Mouse (Mus musculus) CH12.LX (cell line): ENCODE results near the gene Atp11b. TPM values are rescaled to one million over a fixed set of nuclear protein-coding genes. Genes with fewer than 3 reads are reported as not detected.

ENCODE experiments used
- DNase-seq: peaks from one replicate; pipeline ENCODE4 v3.0.0-alpha.2; 2013; ENCODE audit errors: extremely low read depth
- H3K27ac ChIP-seq: 2 replicates; pipeline ENCODE4 v1.5.1; 2012; ENCODE audit warnings: low read depth, mild to moderate bottlenecking, control low read depth, moderate library complexity; ENCODE audit not compliant: insufficient read depth
- H3K27me3 ChIP-seq: replicated peaks from 2 replicates; pipeline ENCODE3; 2012; ENCODE audit warnings: inconsistent platforms
- H3K36me3 ChIP-seq, 2 experiments: replicated peaks in 1 of 2; 2 replicates each; pipeline versions ENCODE3 to v1.6.1; 2012; ENCODE audit warnings: inconsistent platforms in 1 of 2, low read length in 1 of 2, mild to moderate bottlenecking in 1 of 2, mixed read lengths in 1 of 2, moderate library complexity in 1 of 2; ENCODE audit not compliant: control insufficient read depth in 1 of 2, insufficient read depth in 1 of 2
- H3K4me1 ChIP-seq, 2 experiments: 2 replicates each; pipeline ENCODE4 v1.6.1; 2012; ENCODE audit warnings: inconsistent platforms in 1 of 2, moderate library complexity in 1 of 2; ENCODE audit not compliant: insufficient read depth in 2 of 2, control insufficient read depth in 1 of 2
- H3K4me2 ChIP-seq: 2 replicates; pipeline ENCODE4 v1.6.1; 2012; ENCODE audit warnings: low read depth, mild to moderate bottlenecking, control low read depth; ENCODE audit not compliant: poor library complexity, insufficient read depth, severe bottlenecking
- H3K4me3 ChIP-seq, 3 experiments: fragments of 150-350 bp in 1 of 3; sonication (generic) in 1 of 3; replicated peaks in 1 of 3; 2 replicates each; pipeline versions ENCODE3 to v1.5.1; 2011 to 2012; ENCODE audit warnings: low read depth in 2 of 3, low read length in 2 of 3, mild to moderate bottlenecking in 2 of 3, moderate library complexity in 2 of 3, control low read depth in 1 of 3, improper control_type of control experiment in 1 of 3, inconsistent platforms in 1 of 3, mixed read lengths in 1 of 3; ENCODE audit not compliant: poor library complexity in 1 of 3
- H3K79me2 ChIP-seq: replicated peaks from 2 replicates; pipeline ENCODE4 v1.6.1; 2012; ENCODE audit warnings: mild to moderate bottlenecking, moderate library complexity; ENCODE audit not compliant: control insufficient read depth, poor library complexity, insufficient read depth, severe bottlenecking; ENCODE audit errors: extremely low read depth
- H3K9ac ChIP-seq: 2 replicates; pipeline ENCODE4 v1.6.1; 2012; ENCODE audit warnings: low read depth, mild to moderate bottlenecking, control low read depth, moderate library complexity; ENCODE audit not compliant: insufficient read depth
- H3K9me3 ChIP-seq: replicated peaks from 2 replicates; pipeline ENCODE3; 2012; ENCODE audit warnings: low read length, inconsistent platforms, mixed read lengths
- BHLHE40 ChIP-seq: IDR thresholded peaks from 2 replicates; pipeline ENCODE4 v1.6.1; 2011; ENCODE audit warnings: mild to moderate bottlenecking, low read depth, low read length, improper control_type of control experiment
- CHD1 ChIP-seq: IDR thresholded peaks from 2 replicates; pipeline ENCODE4 v1.6.1; 2012; ENCODE audit warnings: low read depth, low read length, improper control_type of control experiment, inconsistent platforms
- CTCF ChIP-seq, 2 experiments: IDR thresholded peaks in 1 of 2; conservative IDR thresholded peaks in 1 of 2; 2 replicates each; pipeline ENCODE4 v1.5.1; 2011 to 2012; ENCODE audit warnings: low read depth in 2 of 2, low read length in 2 of 2, improper control_type of control experiment in 1 of 2, inconsistent platforms in 1 of 2, mild to moderate bottlenecking in 1 of 2, moderate library complexity in 1 of 2
- E2F4 ChIP-seq: IDR thresholded peaks from 2 replicates; pipeline ENCODE4 v1.6.1; 2011; ENCODE audit warnings: low read depth, low read length, improper control_type of control experiment; ENCODE audit not compliant: insufficient replicate concordance
- ELF1 ChIP-seq: IDR thresholded peaks from 2 replicates; pipeline ENCODE4 v1.6.1; 2014; ENCODE audit warnings: low read depth, mild to moderate bottlenecking, inconsistent platforms, low read length, improper control_type of control experiment
- EP300 ChIP-seq: IDR thresholded peaks from 2 replicates; pipeline ENCODE4 v1.6.1; 2011; ENCODE audit warnings: low read length, improper control_type of control experiment
- GABPA ChIP-seq: IDR thresholded peaks from 2 replicates; pipeline ENCODE4 v1.6.1; 2012; ENCODE audit warnings: low read depth, low read length, improper control_type of control experiment, inconsistent platforms; ENCODE audit not compliant: insufficient replicate concordance
- HCFC1 ChIP-seq: IDR thresholded peaks from 2 replicates; pipeline ENCODE4 v1.6.1; 2012; ENCODE audit warnings: low read depth, mild to moderate bottlenecking, inconsistent platforms, low read length, improper control_type of control experiment
- IRF4 ChIP-seq: IDR thresholded peaks from 2 replicates; pipeline ENCODE4 v1.6.1; 2014; ENCODE audit warnings: low read depth, mild to moderate bottlenecking, inconsistent platforms, low read length, improper control_type of control experiment
- JUN ChIP-seq: IDR thresholded peaks from 2 replicates; pipeline ENCODE4 v1.6.1; 2011; ENCODE audit warnings: low read depth, mild to moderate bottlenecking, low read length, improper control_type of control experiment, moderate library complexity; ENCODE audit not compliant: insufficient read depth
- JUND ChIP-seq: conservative IDR thresholded peaks from 2 replicates; pipeline ENCODE4 v1.6.1; 2011; ENCODE audit warnings: low read depth, low read length, improper control_type of control experiment
- KAT2A ChIP-seq: IDR thresholded peaks from 2 replicates; pipeline ENCODE4 v1.6.1; 2012; ENCODE audit warnings: low read length, improper control_type of control experiment, inconsistent platforms; ENCODE audit not compliant: insufficient replicate concordance
- MAFK ChIP-seq: IDR thresholded peaks from 2 replicates; pipeline ENCODE4 v1.6.1; 2011; ENCODE audit warnings: low read length, improper control_type of control experiment; ENCODE audit not compliant: insufficient replicate concordance
- MAX ChIP-seq: IDR thresholded peaks from 2 replicates; pipeline ENCODE4 v1.6.1; 2011; ENCODE audit warnings: low read length, improper control_type of control experiment
- MAZ ChIP-seq: IDR thresholded peaks from 2 replicates; pipeline ENCODE4 v1.6.1; 2012; ENCODE audit warnings: low read depth, mild to moderate bottlenecking, inconsistent platforms, low read length, improper control_type of control experiment, moderate library complexity
- MEF2A ChIP-seq: IDR thresholded peaks from 2 replicates; pipeline ENCODE4 v1.6.1; 2014; ENCODE audit warnings: low read depth, mild to moderate bottlenecking, inconsistent platforms, low read length, improper control_type of control experiment, borderline replicate concordance
- MXI1 ChIP-seq: IDR thresholded peaks from 2 replicates; pipeline ENCODE4 v1.6.1; 2011; ENCODE audit warnings: mild to moderate bottlenecking, low read depth, low read length, improper control_type of control experiment
- MYC ChIP-seq: IDR thresholded peaks from 2 replicates; pipeline ENCODE4 v1.6.1; 2011; ENCODE audit warnings: low read depth, mild to moderate bottlenecking, improper control_type of control experiment, low read length
- NELFE ChIP-seq: IDR thresholded peaks from 2 replicates; pipeline ENCODE4 v1.6.1; 2011; ENCODE audit warnings: low read depth, low read length, improper control_type of control experiment
- NRF1 ChIP-seq: IDR thresholded peaks from 2 replicates; pipeline ENCODE4 v1.6.1; 2014; ENCODE audit warnings: low read depth, mild to moderate bottlenecking, inconsistent platforms, low read length, improper control_type of control experiment, moderate library complexity
- PAX5 ChIP-seq: IDR thresholded peaks from 2 replicates; pipeline ENCODE4 v1.6.1; 2012; ENCODE audit warnings: low read length, inconsistent platforms, mixed read lengths
- POLR2A ChIP-seq: IDR thresholded peaks from 2 replicates; pipeline ENCODE4 v1.6.1; 2011; ENCODE audit warnings: low read depth, mild to moderate bottlenecking, improper control_type of control experiment, low read length
- POLR2AphosphoS2 ChIP-seq: IDR thresholded peaks from 2 replicates; pipeline ENCODE4 v1.6.1; 2011; ENCODE audit warnings: low read depth, low read length, improper control_type of control experiment
- RCOR1 ChIP-seq: conservative IDR thresholded peaks from 2 replicates; pipeline ENCODE4 v1.6.1; 2012; ENCODE audit warnings: low read depth, mild to moderate bottlenecking, inconsistent platforms, low read length, improper control_type of control experiment
- SIN3A ChIP-seq: IDR thresholded peaks from 2 replicates; pipeline ENCODE4 v1.6.1; 2012; ENCODE audit warnings: low read length, improper control_type of control experiment, inconsistent platforms
- TBP ChIP-seq: conservative IDR thresholded peaks from 2 replicates; pipeline ENCODE4 v1.6.1; 2011; ENCODE audit warnings: low read depth, low read length, improper control_type of control experiment
- USF1 ChIP-seq: IDR thresholded peaks from 2 replicates; pipeline ENCODE4 v1.6.1; 2014; ENCODE audit warnings: low read depth, mild to moderate bottlenecking, inconsistent platforms, low read length, improper control_type of control experiment
- USF2 ChIP-seq: conservative IDR thresholded peaks from 2 replicates; pipeline ENCODE4 v1.6.1; 2011; ENCODE audit warnings: low read depth, low read length, improper control_type of control experiment
- ZMIZ1 ChIP-seq: IDR thresholded peaks from 2 replicates; pipeline ENCODE4 v1.6.1; 2012; ENCODE audit warnings: low read depth, mild to moderate bottlenecking, inconsistent platforms, low read length, improper control_type of control experiment
- ZNF384 ChIP-seq: IDR thresholded peaks from 2 replicates; pipeline ENCODE4 v1.6.1; 2012; ENCODE audit warnings: low read depth, low read length, improper control_type of control experiment, inconsistent platforms
- dilution Hi-C: fragments of 300-500 bp; cut with MboI; formaldehyde crosslinking; loops from 2 replicates; pipeline ENCODE4 v1.14.3; 2020; ENCODE audit warnings: low sequenced_read_pairs; ENCODE audit not compliant: extremely low pct_unique_long_range_greater_than_20kb, extremely low pct_ligation_motif_present
- in situ Hi-C: fragments of 300-500 bp; cut with MboI; formaldehyde crosslinking; loops from 3 replicates; pipeline ENCODE4 v1.14.3; 2019; ENCODE audit warnings: low sequenced_read_pairs, low pct_ligation_motif_present, low pct_unique_long_range_greater_than_20kb, mixed read lengths
- polyA plus RNA-seq: library from polyadenylated mRNA; unstranded; fragments of >175 nt; gene quantifications from 2 replicates; pipeline ENCODE4 v1.2.1, GENCODE M21; 2012; ENCODE audit warnings: low read depth; ENCODE audit not compliant: insufficient read length
- total RNA-seq, 2 experiments: library from RNA; depleted of rRNA; stranded (reverse); fragments of 300-350 nt in 1 of 2; fragments of >200 nt in 1 of 2; gene quantifications; 2 replicates each; pipeline ENCODE4 v1.2.3; 2012 to 2014

Gene Atp11b
- total and polyA plus RNA-seq, 3 experiments: 24.5 to 48.4 (median 45.9) TPM

GRCm38 (mm10) chr3:35732778-35733147 is 21.1 kb upstream of the Atp11b start:
- peaks cover 8 to 18% of the 10 kb centered on the region in 2 experiments for H3K4me1 ChIP-seq
- TF ChIP-seq MXI1 (no peak), MAZ (no peak), MYC (no peak), BHLHE40 (no peak), IRF4 (no peak), POLR2AphosphoS2 (no peak), NRF1 (no peak), USF1 (no peak), CTCF (conservative IDR thresholded peaks at IDR 0.05 in 1 of 2, IDR thresholded peaks at IDR 0.05 in 1 of 2; ENCODE audit: low read depth in 2 of 2, low read length in 2 of 2) (no peak), RCOR1 (no peak), TBP (no peak), POLR2A (no peak), SIN3A (no peak), MAX (no peak), MAFK (no peak), ZMIZ1 (no peak), MEF2A (no peak), PAX5 (no peak)
- TF ChIP-seq, all 38 proteins: peak for 0
- Histone ChIP-seq H3K9me3 (peaks cover 21% of the 10 kb centered on the region), H3K27ac (no peak overlapping the region), H3K4me3 (no peak overlapping the region), H3K9ac (no peak overlapping the region), H3K36me3 (no peaks in the 10 kb centered on the region), H3K79me2 (no peaks in the 10 kb centered on the region), H3K27me3 (no peaks in the 10 kb centered on the region), H3K4me2 (no peak overlapping the region)
- DNase-seq: no peak
- in situ Hi-C loops: no loop called here
- dilution Hi-C loops: no loop called here

GRCm38 (mm10) chr3:35734509-35734908 is 19.4 kb upstream of the Atp11b start:
- TF ChIP-seq CTCF (conservative IDR thresholded peaks at IDR 0.05 in 1 of 2, IDR thresholded peaks at IDR 0.05 in 1 of 2; ENCODE audit: low read depth in 2 of 2, low read length in 2 of 2) (no peak), EP300 (no peak), ELF1 (no peak), USF2 (no peak), NELFE (no peak), HCFC1 (no peak), ZMIZ1 (no peak), CHD1 (no peak), KAT2A (no peak), JUND (no peak), SIN3A (no peak), JUN (no peak), E2F4 (no peak), PAX5 (no peak), ZNF384 (no peak), USF1 (no peak), IRF4 (no peak), GABPA (no peak), BHLHE40 (no peak)
- Histone ChIP-seq H3K9me3 (peaks cover 21% of the 10 kb centered on the region), H3K79me2 (no peaks in the 10 kb centered on the region), H3K4me2 (no peak overlapping the region), H3K27me3 (no peaks in the 10 kb centered on the region), H3K4me3 (no peak overlapping the region), H3K27ac (no peak overlapping the region), H3K9ac (no peak overlapping the region), H3K4me1 (peaks cover 8 to 18% of the 10 kb centered on the region in 2 experiments), H3K36me3 (no peaks in the 10 kb centered on the region)
- dilution Hi-C loops (no loop called here), in situ Hi-C loops (no loop called here)
- DNase-seq: no peak
